Mouse (Mus musculus): ENCODE measurements around the gene Ttc21a.

Ttc21a gene

GRCm38 (mm10) chr9:119937005-119937773, at the start of gene Ttc21a, which contains the start of gene Gorasp1:
Ttc21a (plus strand) TSS chr9:119937606.
Gorasp1 (minus strand) TSS chr9:119937565.
- DNase-seq (ENCODE audit: low spot score) = peak; percentile 95

GRCm38 (mm10) chr9:119888843-119889246, 48.6 kb upstream of the Ttc21a start:
- DNase-seq (ENCODE audit: low spot score) = no peak

- no peak for DNase-seq (ENCODE audit: low spot score)
Measured at GRCm38 (mm10) chr9:119889446-119889845, 48.0 kb upstream of the Ttc21a start.

- no peak for DNase-seq (ENCODE audit: low spot score)
Measured at GRCm38 (mm10) chr9:119890692-119891091, 46.7 kb upstream of the Ttc21a start.

GRCm38 (mm10) chr9:119893881-119894280, 43.5 kb upstream of the Ttc21a start:
- DNase-seq (ENCODE audit: low spot score) = no peak

- DNase-seq (ENCODE audit: low spot score) = peak; percentile 95
Measured at GRCm38 (mm10) chr9:119894339-119895009, 42.9 kb upstream of the Ttc21a start, which contains the start of gene Wdr48. Wdr48 (plus strand) TSS chr9:119894878.

- DNase-seq (ENCODE audit: low spot score) = no peak
Measured at GRCm38 (mm10) chr9:119895040-119895721, 42.2 kb upstream of the Ttc21a start.

- DNase-seq (ENCODE audit: low spot score) = no peak
Measured at GRCm38 (mm10) chr9:119899446-119899845, 38.0 kb upstream of the Ttc21a start.

- DNase-seq (ENCODE audit: low spot score) = no peak
Measured at GRCm38 (mm10) chr9:119902410-119903151, 34.8 kb upstream of the Ttc21a start.

- no peak for DNase-seq (ENCODE audit: low spot score)
Measured at GRCm38 (mm10) chr9:119908708-119909107, 28.7 kb upstream of the Ttc21a start.

GRCm38 (mm10) chr9:119909931-119910330, 27.5 kb upstream of the Ttc21a start:
- DNase-seq (ENCODE audit: low spot score) = no peak

- DNase-seq (ENCODE audit: low spot score) = no peak
Measured at GRCm38 (mm10) chr9:119913087-119913838, 24.1 kb upstream of the Ttc21a start.

GRCm38 (mm10) chr9:119919858-119920257, 17.5 kb upstream of the Ttc21a start:
- DNase-seq (ENCODE audit: low spot score) = no peak

GRCm38 (mm10) chr9:119923462-119923861, 13.9 kb upstream of the Ttc21a start:
- DNase-seq (ENCODE audit: low spot score) = no peak

GRCm38 (mm10) chr9:119925120-119925657, 12.2 kb upstream of the Ttc21a start:
- DNase-seq (ENCODE audit: low spot score) = no peak

GRCm38 (mm10) chr9:119925729-119926128, 11.7 kb upstream of the Ttc21a start:
- no peak for DNase-seq (ENCODE audit: low spot score)

GRCm38 (mm10) chr9:119926497-119926896, 10.9 kb upstream of the Ttc21a start:
- DNase-seq (ENCODE audit: low spot score) = no peak

- peak; percentile 29 for DNase-seq (ENCODE audit: low spot score)
Measured at GRCm38 (mm10) chr9:119932358-119932757, 5.0 kb upstream of the Ttc21a start.

GRCm38 (mm10) chr9:119933675-119934074, 3.7 kb upstream of the Ttc21a start:
- no peak for DNase-seq (ENCODE audit: low spot score)

- no peak for DNase-seq (ENCODE audit: low spot score)
Measured at GRCm38 (mm10) chr9:119938496-119938895, 1.1 kb downstream of the Ttc21a start.

GRCm38 (mm10) chr9:119939646-119940045, 2.2 kb downstream of the Ttc21a start:
- no peak for DNase-seq (ENCODE audit: low spot score)
